Mouse (Mus musculus): ENCODE measurements at regions not wholly inside any gene's neighbourhood (a gene's known extent, or its start where the extent isn't known, plus 50 kb on each side); places are given as distances from the start of the nearest gene placed in this dataset.

GRCm38 (mm10) chr3:31807741-31808140 is 94.6 kb upstream of the Kcnmb2 start:
- TF ChIP-seq HCFC1 (IDR thresholded peaks at IDR 0.05; ENCODE audit: borderline replicate concordance, insufficient read depth, low read length) (no peak), ZC3H11A (IDR thresholded peaks at IDR 0.05; ENCODE audit: borderline replicate concordance, low read depth, low read length) (no peak), ZNF384 (IDR thresholded peaks at IDR 0.05; ENCODE audit: low read depth, low read length) (no peak)
